Mouse (Mus musculus): ENCODE results near the gene Tmem237. TPM values are rescaled to one million over a fixed set of nuclear protein-coding genes. Genes with fewer than 3 reads are reported as not detected.

The Tmem237 gene
- polyA plus RNA-seq, 1 experiment from 2014 or later = 49.9 TPM

DNA sequence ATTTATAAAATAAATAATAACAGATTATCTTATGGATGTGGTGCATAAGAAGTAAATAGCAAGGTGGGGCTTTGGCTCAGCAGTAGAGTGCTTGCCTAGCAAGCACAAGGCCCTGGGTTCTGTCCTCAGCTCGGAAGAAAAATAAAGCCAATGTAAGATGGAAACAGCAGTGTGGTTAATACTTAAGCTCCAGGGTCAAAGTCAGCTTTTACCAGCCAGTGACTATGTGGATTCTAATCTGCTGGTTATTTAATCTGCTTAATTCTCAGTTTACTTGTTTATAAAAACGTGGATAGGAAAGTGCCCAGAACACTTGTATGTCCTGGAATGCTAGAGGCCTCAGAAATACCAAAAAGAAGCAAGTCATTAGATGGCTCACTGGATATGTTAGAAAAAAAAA lies 63.3 kb downstream of the Tmem237 start:
- Histone ChIP-seq H3K4me3 (ENCODE audit: low read length) (no peak overlapping the region), H3K4me2 (replicated peaks; ENCODE audit: low read depth, low read length) (no peak overlapping the region), H3K27me3 (ENCODE audit: control insufficient read depth, insufficient read depth, low read length) (no peaks in the 10 kb centered on the region), H3K27ac (ENCODE audit: low read depth, low read length) (no peak overlapping the region), H3K9me3 (ENCODE audit: control insufficient read depth, low read length) (no peaks in the 10 kb centered on the region), H3K4me1 (ENCODE audit: control insufficient read depth, insufficient read depth, low read length) (no peaks in the 10 kb centered on the region), H3K9ac (ENCODE audit: low read depth, low read length) (no peak overlapping the region), H3K36me3 (ENCODE audit: control insufficient read depth, insufficient read depth, low read length) (no peaks in the 10 kb centered on the region)
- 70% methylated on average over 2 of the region's 2 CpGs for WGBS
- no peak for ATAC-seq (ENCODE audit: low FRiP score, low TSS enrichment)

DNA sequence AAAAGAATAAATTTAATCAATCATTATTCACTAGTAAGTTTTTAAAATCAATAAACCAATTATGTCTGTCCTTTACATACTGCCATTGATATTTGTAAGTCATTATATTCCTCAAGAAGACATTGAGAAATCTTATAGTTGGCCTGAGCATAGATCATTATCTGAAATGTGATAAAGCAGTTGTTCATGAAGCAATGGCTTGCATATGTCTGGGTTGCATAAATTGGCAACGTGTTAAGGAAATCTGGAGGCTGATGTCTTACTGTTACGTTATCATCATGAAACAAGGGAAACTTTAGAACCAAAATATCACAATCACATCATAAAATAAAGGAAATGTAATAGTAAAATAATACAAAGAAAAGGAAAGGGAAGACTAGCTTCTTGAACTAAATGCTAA lies 68.9 kb downstream of the Tmem237 start:
- no peaks in the 10 kb centered on the region for H3K36me3 ChIP-seq (ENCODE audit: control insufficient read depth, insufficient read depth, low read length)
- WGBS = 67% methylated on average over 2 of the region's 2 CpGs
- H3K27ac ChIP-seq (ENCODE audit: low read depth, low read length) = no peak overlapping the region
- H3K4me3 ChIP-seq (ENCODE audit: low read length) = no peak overlapping the region
- ATAC-seq (ENCODE audit: low FRiP score, low TSS enrichment) = no peak
- no peaks in the 10 kb centered on the region for H3K4me1 ChIP-seq (ENCODE audit: control insufficient read depth, insufficient read depth, low read length)
- H3K27me3 ChIP-seq (ENCODE audit: control insufficient read depth, insufficient read depth, low read length) = no peaks in the 10 kb centered on the region
- no peak overlapping the region for H3K9ac ChIP-seq (ENCODE audit: low read depth, low read length)
- no peak overlapping the region for H3K4me2 ChIP-seq (replicated peaks; ENCODE audit: low read depth, low read length)
- H3K9me3 ChIP-seq (ENCODE audit: control insufficient read depth, low read length) = no peaks in the 10 kb centered on the region

Other genes with a start within 250 kb of the Tmem237 start
- gene Trak2, start 147.0 kb downstream of the Tmem237 start, polyA plus RNA-seq (2014; fragmentation: Nextera tagmentation; extraction: Ambion mirVana) = 8.2 and 15.7 TPM in 2 replicates
- 24.1 and 24.9 TPM in 2 replicates for gene Stradb, start 146.9 kb downstream of the Tmem237 start, polyA plus RNA-seq (2014; fragmentation: Nextera tagmentation; extraction: Ambion mirVana)
- gene C2cd6, start 25.5 kb downstream of the Tmem237 start, polyA plus RNA-seq (2014; fragmentation: Nextera tagmentation; extraction: Ambion mirVana) = not detected in 2 replicates
- 0.59 and 0.62 TPM in 2 replicates for gene Mpp4, start 43.0 kb upstream of the Tmem237 start, polyA plus RNA-seq (2014; fragmentation: Nextera tagmentation; extraction: Ambion mirVana)
- gene Als2, start 116.8 kb upstream of the Tmem237 start, polyA plus RNA-seq (2014; fragmentation: Nextera tagmentation; extraction: Ambion mirVana) = 6.1 and 13.7 TPM in 2 replicates
- gene Cdk15, start 136.5 kb upstream of the Tmem237 start, polyA plus RNA-seq (2014; fragmentation: Nextera tagmentation; extraction: Ambion mirVana) = 0.53 and 0.93 TPM in 2 replicates